Mouse (Mus musculus) cerebellum, adult (tissue): Measurements from ENCODE around the gene Ppp1ca.

ENCODE experiments used
- ATAC-seq: cut with Nextera tagmentation; 2 replicates; pipeline ENCODE4 v1.9.2; 2017; ENCODE audit warnings: mild to moderate bottlenecking, moderate library complexity, mixed read lengths; ENCODE audit not compliant: insufficient number of reproducible peaks, low FRiP score, low TSS enrichment

Ppp1ca gene

GRCm38 (mm10) chr19:4154437-4155222, 37.2 kb upstream of the Ppp1ca start:
- no peak for ATAC-seq

GRCm38 (mm10) chr19:4155223-4156072, 36.4 kb upstream of the Ppp1ca start:
- no peak for ATAC-seq

GRCm38 (mm10) chr19:4156073-4156579, 35.7 kb upstream of the Ppp1ca start:
- ATAC-seq: no peak

- no peak for ATAC-seq
These were observed 35.1 kb upstream of the Ppp1ca start for GRCm38 (mm10) chr19:4156771-4157170.

GRCm38 (mm10) chr19:4159049-4159448, 32.8 kb upstream of the Ppp1ca start:
- no peak for ATAC-seq

- ATAC-seq: peak; percentile 83
These were observed 29.0 kb upstream of the Ppp1ca start, which contains the start of gene Rps6kb2 for GRCm38 (mm10) chr19:4162646-4163542. Gene Rps6kb2 (minus strand): TSS chr19:4163354.

GRCm38 (mm10) chr19:4163543-4163887, 28.4 kb upstream of the Ppp1ca start:
- no peak for ATAC-seq

GRCm38 (mm10) chr19:4164100-4164499, 27.8 kb upstream of the Ppp1ca start:
- no peak for ATAC-seq

- ATAC-seq: no peak
These were observed 27.1 kb upstream of the Ppp1ca start for GRCm38 (mm10) chr19:4164721-4165120.

GRCm38 (mm10) chr19:4166678-4167476, 25.0 kb upstream of the Ppp1ca start:
- ATAC-seq: no peak

GRCm38 (mm10) chr19:4169378-4169784, 22.5 kb upstream of the Ppp1ca start:
- peak; percentile 74 for ATAC-seq

- ATAC-seq: peak; percentile 34; the same call in 1 of the 2 replicates
These were observed 22.1 kb upstream of the Ppp1ca start for GRCm38 (mm10) chr19:4169810-4170209.

GRCm38 (mm10) chr19:4170723-4171392, 21.0 kb upstream of the Ppp1ca start:
- ATAC-seq: no peak

GRCm38 (mm10) chr19:4171393-4172290, 20.2 kb upstream of the Ppp1ca start:
- ATAC-seq: no peak

- ATAC-seq: no peak
These were observed 18.9 kb upstream of the Ppp1ca start for GRCm38 (mm10) chr19:4172925-4173324.

- ATAC-seq: no peak
These were observed 16.4 kb upstream of the Ppp1ca start, which contains the start of gene Carns1 for GRCm38 (mm10) chr19:4175368-4175947. Gene Carns1 (minus strand): TSS chr19:4175479.

GRCm38 (mm10) chr19:4180411-4180810, 11.5 kb upstream of the Ppp1ca start:
- ATAC-seq: no peak
